In genomic region chr17:85578290-85578689, GRCm38 (mm10) we compare ENCODE assay signal across 35 mouse cellular contexts. TPM values are rescaled to one million over a fixed set of nuclear protein-coding genes. Genes with fewer than 3 reads are reported as not detected.
"Had no signal": no experiment of that assay in that cellular context is flagged by ENCODE, and none has a peak within 500 bp of the region (broad histone marks: within the 10 kb centered on the region; RNA-seq: fewer than 3 reads in every experiment).

No protein-coding gene starts in this region.

- H3K9me3 ChIP-seq: limb, embryonic 10.5 days; limb, embryonic 12.5 days; limb, embryonic 13.5 days; limb, embryonic 15.5 days; liver, embryonic 13.5 days; liver, embryonic 15.5 days; lung, embryonic 15.5 days; megakaryocyte, embryonic 14.5 days; midbrain, embryonic 10.5 days; midbrain, embryonic 12.5 days; midbrain, embryonic 13.5 days; midbrain, embryonic 15.5 days; neural tube, embryonic 12.5 days had no signal

- H3K27ac ChIP-seq: left cerebral cortex, adult 2 months; limb, embryonic 10.5 days; limb, embryonic 12.5 days; limb, embryonic 13.5 days; limb, embryonic 15.5 days; liver, embryonic 13.5 days; liver, embryonic 14.5 days; liver, embryonic 15.5 days; lung, embryonic 15.5 days; macrophage; midbrain, embryonic 10.5 days; midbrain, embryonic 12.5 days; midbrain, embryonic 13.5 days; midbrain, embryonic 15.5 days; neural tube, embryonic 12.5 days had no signal

- H3K9ac ChIP-seq: limb, embryonic 12.5 days; limb, embryonic 13.5 days; limb, embryonic 15.5 days; liver, embryonic 13.5 days; liver, embryonic 14.5 days; liver, embryonic 15.5 days; lung, embryonic 14.5 days; lung, embryonic 15.5 days; midbrain, embryonic 12.5 days; midbrain, embryonic 13.5 days; midbrain, embryonic 15.5 days; neural tube, embryonic 12.5 days had no signal

- ATAC-seq: lung, postnatal 0 days; midbrain, embryonic 13.5 days; midbrain, embryonic 15.5 days; midbrain, embryonic 16.5 days had no signal

- H3K4me1 ChIP-seq: limb, embryonic 12.5 days; limb, embryonic 15.5 days; liver, embryonic 13.5 days; liver, embryonic 15.5 days; lung, embryonic 15.5 days; megakaryocyte, embryonic 14.5 days; midbrain, embryonic 10.5 days; midbrain, embryonic 12.5 days; midbrain, embryonic 15.5 days; neural tube, embryonic 12.5 days had no signal

- H3K27me3 ChIP-seq: liver, embryonic 15.5 days; lung, embryonic 15.5 days; midbrain, embryonic 13.5 days; midbrain, embryonic 15.5 days; neural tube, embryonic 12.5 days had no signal

- DNase-seq: left cerebral cortex, postnatal 4 days; liver; liver, embryonic 13.5 days; lung, adult 18-20 months; lung, adult 2 months; lung, embryonic 14.5 days; lung, postnatal 10 days; lung, postnatal 14 days; lung, postnatal 36 days; lung, postnatal 4 days; midbrain, embryonic 14.5 days had no signal

- H3K36me3 ChIP-seq: limb, embryonic 10.5 days; limb, embryonic 12.5 days; limb, embryonic 13.5 days; limb, embryonic 15.5 days; liver, embryonic 13.5 days; liver, embryonic 15.5 days; lung, embryonic 15.5 days; midbrain, embryonic 10.5 days; midbrain, embryonic 12.5 days; midbrain, embryonic 13.5 days; midbrain, embryonic 15.5 days; neural tube, embryonic 12.5 days had no signal

- H3K4me2 ChIP-seq: limb, embryonic 12.5 days; limb, embryonic 13.5 days; limb, embryonic 15.5 days; liver, embryonic 11.5 days; liver, embryonic 13.5 days; liver, embryonic 15.5 days; lung, embryonic 14.5 days; lung, embryonic 15.5 days; midbrain, embryonic 11.5 days; midbrain, embryonic 12.5 days; midbrain, embryonic 13.5 days; midbrain, embryonic 15.5 days; neural tube, embryonic 12.5 days had no signal

- H3K4me3 ChIP-seq: left cerebral cortex, adult 2 months; limb, embryonic 10.5 days; limb, embryonic 12.5 days; limb, embryonic 13.5 days; limb, embryonic 15.5 days; liver, embryonic 13.5 days; liver, embryonic 15.5 days; lung, embryonic 15.5 days; midbrain, embryonic 10.5 days; midbrain, embryonic 12.5 days; midbrain, embryonic 13.5 days; midbrain, embryonic 15.5 days; myocyte; neural tube, embryonic 12.5 days had no signal

RNA-seq across cellular contexts. Expression of gene Six3, which starts 35.1 kb away (rescaled TPM):
- polyA plus RNA-seq: limb, embryonic 10.5 days; limb, embryonic 11.5 days; limb, embryonic 12.5 days; limb, embryonic 13.5 days; limb, embryonic 15.5 days; liver, adult 2 months; liver, embryonic 11.5 days; liver, embryonic 13.5 days; liver, embryonic 15.5 days; liver, embryonic 16.5 days; lung, adult 2 months; lung, embryonic 14.5 days; lung, embryonic 15.5 days; lung, embryonic 16.5 days; lung, postnatal 0 days; macrophage; myocyte; neural tube, embryonic 12.5 days had no signal
